Mouse (Mus musculus) MEL (cell line): Measurements from ENCODE around the gene Ryk. TPM values are rescaled to one million over a fixed set of nuclear protein-coding genes. Genes with fewer than 3 reads are reported as not detected.

Source experiments
- DNase-seq: peaks from one replicate; pipeline ENCODE4 v3.0.0; 2011; ENCODE audit warnings: low read depth, low spot score
- H3K27ac ChIP-seq: 2 replicates; pipeline ENCODE4 v1.5.1; 2012; ENCODE audit warnings: low read depth, mild to moderate bottlenecking, control low read depth, low read length, moderate library complexity; ENCODE audit not compliant: control insufficient read depth
- H3K27me3 ChIP-seq, 2 experiments: fragments of 150-350 bp in 1 of 2; sonication (generic) in 1 of 2; 2 replicates each; pipeline ENCODE4 v1.6.1; 2012; ENCODE audit warnings: low read length in 2 of 2, mild to moderate bottlenecking in 2 of 2, improper control_type of control experiment in 1 of 2, moderate library complexity in 1 of 2; ENCODE audit not compliant: insufficient read depth in 2 of 2, control insufficient read depth in 1 of 2
- H3K36me3 ChIP-seq, 2 experiments: 2 replicates each; pipeline ENCODE4 v1.6.1; 2012 to 2014; ENCODE audit warnings: low read length in 2 of 2, improper control_type of control experiment in 1 of 2, inconsistent platforms in 1 of 2, mild to moderate bottlenecking in 1 of 2; ENCODE audit not compliant: insufficient read depth in 2 of 2, control insufficient read depth in 1 of 2
- H3K4me1 ChIP-seq, 2 experiments: fragments of 150-350 bp in 1 of 2; sonication (generic) in 1 of 2; 2 replicates each; pipeline ENCODE4 v1.6.1; 2012; ENCODE audit warnings: low read length in 2 of 2, improper control_type of control experiment in 1 of 2, mild to moderate bottlenecking in 1 of 2; ENCODE audit not compliant: insufficient read depth in 2 of 2, control insufficient read depth in 1 of 2
- H3K4me3 ChIP-seq, 2 experiments: fragments of 150-350 bp in 1 of 2; sonication (generic) in 1 of 2; 2 replicates each; pipeline ENCODE4 v1.5.1; 2012; ENCODE audit warnings: low read depth in 2 of 2, low read length in 2 of 2, mild to moderate bottlenecking in 2 of 2, moderate library complexity in 2 of 2, control low read depth in 1 of 2, improper control_type of control experiment in 1 of 2; ENCODE audit not compliant: control insufficient read depth in 1 of 2, insufficient read depth in 1 of 2
- H3K79me2 ChIP-seq: 2 replicates; pipeline ENCODE4 v1.6.1; 2012; ENCODE audit warnings: mild to moderate bottlenecking, low read length, moderate library complexity; ENCODE audit not compliant: control insufficient read depth, poor library complexity, insufficient read depth
- H3K9ac ChIP-seq: 2 replicates; pipeline ENCODE4 v1.6.1; 2012; ENCODE audit warnings: low read depth, mild to moderate bottlenecking, control low read depth, low read length, moderate library complexity; ENCODE audit not compliant: control insufficient read depth, poor library complexity, severe bottlenecking
- H3K9me3 ChIP-seq: fragments of 150-350 bp; sonication (generic); replicated peaks from 2 replicates; pipeline ENCODE4 v1.6.1; 2012; ENCODE audit warnings: mild to moderate bottlenecking, low read length, improper control_type of control experiment, moderate library complexity; ENCODE audit not compliant: insufficient read depth
- BHLHE40 ChIP-seq: IDR thresholded peaks from 2 replicates; pipeline ENCODE4 v1.6.1; 2012; ENCODE audit warnings: low read depth, mild to moderate bottlenecking, inconsistent platforms, low read length, improper control_type of control experiment, borderline replicate concordance
- CHD1 ChIP-seq: IDR thresholded peaks from 2 replicates; pipeline ENCODE4 v1.6.1; 2012; ENCODE audit warnings: low read depth, mild to moderate bottlenecking, inconsistent platforms, low read length, improper control_type of control experiment
- CTCF ChIP-seq, 3 experiments: IDR thresholded peaks in 2 of 3; conservative IDR thresholded peaks in 1 of 3; 2 replicates each; pipeline ENCODE4 v1.5.1; 2011 to 2012; ENCODE audit warnings: low read length in 3 of 3, low read depth in 2 of 3, mild to moderate bottlenecking in 2 of 3, improper control_type of control experiment in 1 of 3, inconsistent platforms in 1 of 3, mixed read lengths in 1 of 3, moderate library complexity in 1 of 3; ENCODE audit not compliant: control insufficient read depth in 1 of 3, insufficient read depth in 1 of 3, poor library complexity in 1 of 3, severe bottlenecking in 1 of 3
- ELF1 ChIP-seq: IDR thresholded peaks from 2 replicates; pipeline ENCODE4 v1.6.1; 2014; ENCODE audit warnings: low read depth, mild to moderate bottlenecking, inconsistent platforms, low read length, improper control_type of control experiment, moderate library complexity
- GATA1 ChIP-seq: IDR thresholded peaks from 2 replicates; pipeline ENCODE4 v1.6.1; 2011; ENCODE audit warnings: low read depth, low read length, improper control_type of control experiment
- HCFC1 ChIP-seq: IDR thresholded peaks from 2 replicates; pipeline ENCODE4 v1.6.1; 2012; ENCODE audit warnings: low read depth, mild to moderate bottlenecking, inconsistent platforms, low read length, improper control_type of control experiment, moderate library complexity
- JUND ChIP-seq: IDR thresholded peaks from 2 replicates; pipeline ENCODE4 v1.6.1; 2011; ENCODE audit warnings: low read depth, mild to moderate bottlenecking, improper control_type of control experiment, low read length
- MAFK ChIP-seq: IDR thresholded peaks from 2 replicates; pipeline ENCODE4 v1.6.1; 2011; ENCODE audit warnings: low read depth, mild to moderate bottlenecking, low read length, improper control_type of control experiment, borderline replicate concordance
- MEF2A ChIP-seq: IDR thresholded peaks from 2 replicates; pipeline ENCODE4 v1.6.1; 2014; ENCODE audit warnings: low read depth, mild to moderate bottlenecking, inconsistent platforms, low read length, improper control_type of control experiment; ENCODE audit not compliant: poor library complexity, insufficient replicate concordance, severe bottlenecking; ENCODE audit errors: extremely low read depth
- MYB ChIP-seq: IDR thresholded peaks from 2 replicates; pipeline ENCODE4 v1.6.1; 2011; ENCODE audit warnings: mild to moderate bottlenecking, low read depth, low read length, improper control_type of control experiment
- NRF1 ChIP-seq: IDR thresholded peaks from 2 replicates; pipeline ENCODE4 v1.6.1; 2014; ENCODE audit warnings: low read depth, mild to moderate bottlenecking, inconsistent platforms, low read length, improper control_type of control experiment, moderate library complexity; ENCODE audit not compliant: poor library complexity, insufficient read depth, severe bottlenecking
- POLR2A ChIP-seq, 2 experiments: IDR thresholded peaks; 2 replicates each; pipeline ENCODE4 v1.6.1; 2011 to 2012; ENCODE audit warnings: low read length in 2 of 2, mild to moderate bottlenecking in 2 of 2, control low read depth in 1 of 2, improper control_type of control experiment in 1 of 2, low read depth in 1 of 2, moderate library complexity in 1 of 2; ENCODE audit not compliant: control insufficient read depth in 1 of 2, insufficient read depth in 1 of 2, poor library complexity in 1 of 2
- RCOR1 ChIP-seq: IDR thresholded peaks from 2 replicates; pipeline ENCODE4 v1.6.1; 2012; ENCODE audit warnings: low read depth, mild to moderate bottlenecking, inconsistent platforms, low read length, improper control_type of control experiment
- SIN3A ChIP-seq: IDR thresholded peaks from 2 replicates; pipeline ENCODE4 v1.6.1; 2012; ENCODE audit warnings: low read length, improper control_type of control experiment, inconsistent platforms
- SMC3 ChIP-seq: IDR thresholded peaks from 2 replicates; pipeline ENCODE4 v1.6.1; 2011; ENCODE audit warnings: low read depth, low read length, improper control_type of control experiment
- TAL1 ChIP-seq: IDR thresholded peaks from 2 replicates; pipeline ENCODE4 v1.6.1; 2012; ENCODE audit warnings: mild to moderate bottlenecking, inconsistent platforms, low read length, moderate library complexity, mixed read lengths
- TBP ChIP-seq: IDR thresholded peaks from 2 replicates; pipeline ENCODE4 v1.8.0; 2011; ENCODE audit warnings: low read depth, low read length, improper control_type of control experiment
- USF1 ChIP-seq: IDR thresholded peaks from 2 replicates; pipeline ENCODE4 v1.6.1; 2014; ENCODE audit warnings: low read depth, mild to moderate bottlenecking, inconsistent platforms, low read length, improper control_type of control experiment, moderate library complexity
- USF2 ChIP-seq, 2 experiments: IDR thresholded peaks; 2 replicates each; pipeline ENCODE4 v1.6.1; 2011 to 2012; ENCODE audit warnings: improper control_type of control experiment in 2 of 2, low read length in 2 of 2, borderline replicate concordance in 1 of 2, inconsistent platforms in 1 of 2, low read depth in 1 of 2, mild to moderate bottlenecking in 1 of 2; ENCODE audit not compliant: insufficient read depth in 1 of 2
- ZNF384 ChIP-seq: IDR thresholded peaks from 2 replicates; pipeline ENCODE4 v1.6.1; 2012; ENCODE audit warnings: low read depth, mild to moderate bottlenecking, inconsistent platforms, low read length, improper control_type of control experiment
- polyA plus RNA-seq, 2 experiments: library from polyadenylated mRNA; stranded (reverse) in 1 of 2; unstranded in 1 of 2; fragments of >175 nt in 1 of 2; fragments of >200 nt in 1 of 2; gene quantifications; 2 replicates each; pipeline versions ENCODE4 v1.2.1 to v1.2.4; 2012; ENCODE audit warnings: low replicate concordance in 2 of 2, low read depth in 1 of 2; ENCODE audit not compliant: insufficient read length in 2 of 2, insufficient read depth in 1 of 2, missing spikeins in 1 of 2
- total RNA-seq: library from RNA; depleted of rRNA; stranded (reverse); fragments of 300-350 nt; gene quantifications from 2 replicates; pipeline ENCODE4 v1.2.3, GENCODE M21; 2012

Ryk gene
- total and polyA plus RNA-seq, 3 experiments = 46.0 to 47.3 (median 46.4) TPM

DNA sequence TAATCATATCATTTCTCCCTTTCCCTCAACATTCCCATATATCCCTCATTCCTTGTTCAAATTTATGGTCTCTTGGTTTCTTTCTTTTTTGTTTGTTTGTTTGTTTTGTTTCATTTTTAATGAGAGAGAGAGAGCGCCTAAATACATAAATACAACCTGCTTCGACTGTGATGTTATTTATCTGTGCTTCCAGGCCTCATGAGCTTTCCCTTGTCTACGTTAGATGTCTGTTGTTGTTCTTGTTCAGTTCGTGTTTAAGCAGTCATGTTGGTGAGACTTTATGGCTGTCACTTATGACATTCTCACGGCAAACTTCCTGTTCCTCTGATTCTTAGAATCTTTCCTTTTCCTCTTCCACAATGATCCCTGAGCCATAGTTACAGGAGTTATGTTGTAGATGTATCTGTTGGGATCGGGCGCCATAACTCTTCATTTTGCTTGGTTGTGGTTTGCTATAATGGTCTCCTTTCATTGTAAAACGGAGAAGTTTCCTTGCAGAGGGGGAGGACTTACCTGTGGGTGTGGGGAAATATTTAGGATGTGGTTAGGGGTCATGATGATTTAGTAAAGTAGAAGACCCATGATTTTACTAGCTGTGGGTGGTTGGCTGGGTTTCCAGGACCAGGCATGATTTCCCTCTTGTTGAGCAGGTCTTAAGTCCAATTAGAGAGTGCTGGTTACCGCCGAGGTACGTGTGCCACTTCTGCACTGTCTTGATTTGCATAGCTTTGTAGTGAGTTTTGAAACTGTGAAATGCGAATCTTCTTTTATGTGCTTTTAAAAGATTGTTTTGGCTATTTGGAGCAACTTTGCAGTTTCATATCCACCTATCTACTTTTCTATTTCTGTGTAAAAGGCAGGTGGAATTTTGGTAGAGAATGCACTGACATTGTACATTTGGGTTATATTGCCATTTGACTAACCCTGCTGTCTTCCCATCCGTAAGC lies 17.6 kb downstream of the Ryk start (continued):
- TF ChIP-seq MAFK = no peak
- no peak for TF ChIP-seq JUND
- TF ChIP-seq SMC3 = no peak
- no peak for TF ChIP-seq NRF1
- peak; percentile 37; the same call in 1 of the 2 replicates for TF ChIP-seq RCOR1

DNA sequence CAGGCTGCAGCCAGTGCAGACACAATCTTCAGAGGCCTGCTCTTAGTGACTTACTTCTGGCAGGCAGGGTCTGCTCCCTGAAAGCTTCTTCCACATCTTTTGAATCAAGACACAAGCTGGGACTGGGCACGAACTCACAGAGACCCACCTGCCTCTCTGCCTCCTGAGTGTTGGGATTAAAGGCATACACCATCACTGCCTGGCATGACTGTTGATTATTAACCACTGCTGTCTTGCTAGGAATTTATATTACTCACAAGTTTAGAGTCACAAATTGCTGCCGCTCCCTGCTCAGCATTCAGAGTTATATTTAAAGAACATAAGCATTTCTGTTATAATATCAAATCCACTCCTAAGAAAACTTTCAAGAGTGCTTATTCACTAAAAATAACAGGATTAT lies 23.1 kb downstream of the Ryk start:
- no peaks in the 10 kb centered on the region for H3K27me3 ChIP-seq
- peaks cover 19 to 40% of the 10 kb centered on the region in 2 experiments for H3K4me1 ChIP-seq
- peaks cover 32% of the 10 kb centered on the region for H3K79me2 ChIP-seq
- no peak overlapping the region for H3K27ac ChIP-seq
- TF ChIP-seq ZNF384 (no peak), TBP (no peak), USF2 (IDR thresholded peaks at IDR 0.05; ENCODE audit: borderline replicate concordance in 1 of 2, insufficient read depth in 1 of 2, low read depth in 1 of 2, low read length in 2 of 2) (no peak), SIN3A (no peak), HCFC1 (no peak), RCOR1 (no peak), MEF2A (no peak), MAFK (no peak), BHLHE40 (no peak), ELF1 (no peak), USF1 (no peak), TAL1 (no peak), POLR2A (IDR thresholded peaks at IDR 0.05; ENCODE audit: control insufficient read depth in 1 of 2, insufficient read depth in 1 of 2, low read depth in 1 of 2, low read length in 2 of 2, poor library complexity in 1 of 2) (no peak), CHD1 (no peak), GATA1 (no peak), CTCF (IDR thresholded peaks at IDR 0.05 in 2 of 3, conservative IDR thresholded peaks at IDR 0.05 in 1 of 3; ENCODE audit: control insufficient read depth in 1 of 3, insufficient read depth in 1 of 3, low read depth in 2 of 3, low read length in 3 of 3, poor library complexity in 1 of 3, severe bottlenecking in 1 of 3) (no peak), MYB (no peak)
- TF ChIP-seq, all 39 proteins: peak for 0
- H3K36me3 ChIP-seq = peaks cover 0 to 49% of the 10 kb centered on the region in 2 experiments; a peak in 3 of 4 replicates
- no peak for DNase-seq
- no peaks in the 10 kb centered on the region for H3K9me3 ChIP-seq
- no peak overlapping the region for H3K9ac ChIP-seq
- no peak overlapping the region for H3K4me3 ChIP-seq
